Mouse (Mus musculus) granulocyte monocyte progenitor cell, adult 5-6 weeks (primary cell): Measurements from ENCODE around the gene Krt6b. TPM values are rescaled to one million over a fixed set of nuclear protein-coding genes. Genes with fewer than 3 reads are reported as not detected.

Source experiments
- total RNA-seq, 2 experiments: library from RNA; stranded (forward) in 1 of 2; stranded (reverse) in 1 of 2; fragments of 200-712, 200-1000 nt in 1 of 2; fragments of >200 nt in 1 of 2; fragmentation: Nextera tagmentation in 1 of 2; gene quantifications; 2 replicates each; pipeline ENCODE4 v1.2.3; 2014 to 2017

Krt6b gene
- total RNA-seq, 2 experiments from 2014 or later: not detected

Other genes starting within 250 kb of the Krt6b start
- not detected in 2 replicates for gene Krt87, start 241.5 kb downstream of the Krt6b start, total RNA-seq (2014; fragmentation: Nextera tagmentation)
- gene Krt87, start 241.5 kb downstream of the Krt6b start, total RNA-seq (2017): not detected in 2 replicates
- not detected in 2 replicates for gene Krt88, start 232.5 kb downstream of the Krt6b start, total RNA-seq (2014; fragmentation: Nextera tagmentation)
- gene Krt88, start 232.5 kb downstream of the Krt6b start, total RNA-seq (2017): not detected in 2 replicates
- not detected in 2 replicates for gene Krt81, start 216.5 kb downstream of the Krt6b start, total RNA-seq (2014; fragmentation: Nextera tagmentation)
- gene Krt81, start 216.5 kb downstream of the Krt6b start, total RNA-seq (2017): not detected in 2 replicates
- gene Krt86, start 206.8 kb downstream of the Krt6b start, total RNA-seq (2014; fragmentation: Nextera tagmentation): not detected in 2 replicates
- not detected in 2 replicates for gene Krt86, start 206.8 kb downstream of the Krt6b start, total RNA-seq (2017)
- gene Krt83, start 188.8 kb downstream of the Krt6b start, total RNA-seq (2014; fragmentation: Nextera tagmentation): not detected in 2 replicates
- 0.34 TPM in 1 of 2 replicates, not detected in the other for gene Krt83, start 188.8 kb downstream of the Krt6b start, total RNA-seq (2017)
- not detected in 2 replicates for gene Gm49425, start 163.0 kb downstream of the Krt6b start, total RNA-seq (2014; fragmentation: Nextera tagmentation)
- not detected in 2 replicates for gene Gm49425, start 163.0 kb downstream of the Krt6b start, total RNA-seq (2017)
- gene Krt84, start 147.5 kb downstream of the Krt6b start, total RNA-seq (2014; fragmentation: Nextera tagmentation): not detected in 2 replicates
- gene Krt84, start 147.5 kb downstream of the Krt6b start, total RNA-seq (2017): not detected in 2 replicates
- gene Krt82, start 129.6 kb downstream of the Krt6b start, total RNA-seq (2014; fragmentation: Nextera tagmentation): not detected in 2 replicates
- gene Krt82, start 129.6 kb downstream of the Krt6b start, total RNA-seq (2017): not detected in 2 replicates
- gene Krt90, start 117.3 kb downstream of the Krt6b start, total RNA-seq (2014; fragmentation: Nextera tagmentation): not detected in 2 replicates
- gene Krt90, start 117.3 kb downstream of the Krt6b start, total RNA-seq (2017): not detected in 2 replicates
- not detected in 2 replicates for gene Krt75, start 106.4 kb downstream of the Krt6b start, total RNA-seq (2014; fragmentation: Nextera tagmentation)
- gene Krt75, start 106.4 kb downstream of the Krt6b start, total RNA-seq (2017): not detected in 2 replicates
- not detected in 2 replicates for gene Gm5414, start 52.1 kb downstream of the Krt6b start, total RNA-seq (2014; fragmentation: Nextera tagmentation)
- gene Gm5414, start 52.1 kb downstream of the Krt6b start, total RNA-seq (2017): not detected in 2 replicates
- not detected in 2 replicates for gene Gm5478, start 32.9 kb downstream of the Krt6b start, total RNA-seq (2014; fragmentation: Nextera tagmentation)
- gene Gm5478, start 32.9 kb downstream of the Krt6b start, total RNA-seq (2017): not detected in 2 replicates
- not detected in 2 replicates for gene Krt6a, start 14.0 kb upstream of the Krt6b start, total RNA-seq (2014; fragmentation: Nextera tagmentation)
- gene Krt6a, start 14.0 kb upstream of the Krt6b start, total RNA-seq (2017): not detected in 2 replicates
- gene Krt5, start 32.6 kb upstream of the Krt6b start, total RNA-seq (2014; fragmentation: Nextera tagmentation): not detected in 2 replicates
- gene Krt5, start 32.6 kb upstream of the Krt6b start, total RNA-seq (2017): not detected in 2 replicates
- gene Krt71, start 62.8 kb upstream of the Krt6b start, total RNA-seq (2014; fragmentation: Nextera tagmentation): not detected in 2 replicates
- gene Krt71, start 62.8 kb upstream of the Krt6b start, total RNA-seq (2017): not detected in 2 replicates
- gene Krt72, start 106.2 kb upstream of the Krt6b start, total RNA-seq (2014; fragmentation: Nextera tagmentation): not detected in 2 replicates
- not detected in 2 replicates for gene Krt72, start 106.2 kb upstream of the Krt6b start, total RNA-seq (2017)
- gene Krt73, start 122.1 kb upstream of the Krt6b start, total RNA-seq (2014; fragmentation: Nextera tagmentation): not detected in 2 replicates
- gene Krt73, start 122.1 kb upstream of the Krt6b start, total RNA-seq (2017): not detected in 2 replicates
- not detected in 2 replicates for gene Krt2, start 137.9 kb upstream of the Krt6b start, total RNA-seq (2014; fragmentation: Nextera tagmentation)
- not detected in 2 replicates for gene Krt2, start 137.9 kb upstream of the Krt6b start, total RNA-seq (2017)
- gene Krt1, start 170.5 kb upstream of the Krt6b start, total RNA-seq (2014; fragmentation: Nextera tagmentation): not detected in 2 replicates
- not detected in 2 replicates for gene Krt1, start 170.5 kb upstream of the Krt6b start, total RNA-seq (2017)
- not detected in 2 replicates for gene Krt77, start 189.4 kb upstream of the Krt6b start, total RNA-seq (2014; fragmentation: Nextera tagmentation)
- not detected in 2 replicates for gene Krt77, start 189.4 kb upstream of the Krt6b start, total RNA-seq (2017)
- gene Krt76, start 212.6 kb upstream of the Krt6b start, total RNA-seq (2014; fragmentation: Nextera tagmentation): not detected in 2 replicates
- not detected in 2 replicates for gene Krt76, start 212.6 kb upstream of the Krt6b start, total RNA-seq (2017)
- gene Krt4, start 244.4 kb upstream of the Krt6b start, total RNA-seq (2014; fragmentation: Nextera tagmentation): not detected in 2 replicates
- gene Krt4, start 244.4 kb upstream of the Krt6b start, total RNA-seq (2017): not detected in 2 replicates